In genomic region chr10:81320550-81321347, GRCm38 (mm10) we compare ENCODE assay signal across 8 mouse cellular contexts. TPM values are rescaled to one million over a fixed set of nuclear protein-coding genes. Genes with fewer than 3 reads are reported as not detected.
DNase-seq lines count a peak whose midpoint lies in the region; ATAC-seq lines count a peak whose summit lies in the region.

Cactin (plus strand) TSS chr10:81321103.

- peak within 1 kb of the TSS; percentile 94 for H3K4me3 ChIP-seq in lung, embryonic 16.5 days (ENCODE audit: low read length)

- H3K27me3 ChIP-seq in lung, embryonic 16.5 days (ENCODE audit: control insufficient read depth, insufficient read depth, low read depth, low read length) = no peaks in the 10 kb centered on the region

- H3K36me3 ChIP-seq in lung, embryonic 16.5 days (ENCODE audit: control insufficient read depth, insufficient read depth, low read length) = peaks cover 38% of the 10 kb centered on the region

- H3K27ac ChIP-seq in lung, embryonic 16.5 days (ENCODE audit: low read length) = peak within 1 kb of the TSS; percentile 92

- ATAC-seq in hematopoietic stem cell, adult 5-6 weeks (replicated peaks in 1 of 2; ENCODE audit: insufficient read depth in 1 of 2, low FRiP score in 2 of 2, low TSS enrichment in 1 of 2, low read depth in 1 of 2, poor library complexity in 2 of 2, severe bottlenecking in 2 of 2) = peak; percentile 79 to 86
- ATAC-seq in lung, embryonic 16.5 days (ENCODE audit: low read depth) = peak; percentile 92

- DNase-seq in MEL-GATA-1-ER (ENCODE audit: extremely low read depth, low read depth) = peak; percentile 99
- DNase-seq in cerebellum, adult 8-10 months = peak; percentile 98
- peak; percentile 100 for DNase-seq in forelimb bud, embryonic 11.5 days (ENCODE audit: low read depth, low spot score)
- peak; percentile 98 for DNase-seq in layer of hippocampus, adult 9-10 months (ENCODE audit: low spot score)
- peak; percentile 90 for DNase-seq in ovary, postnatal 10 days (ENCODE audit: low spot score)
- peak; percentile 99 to 100 for DNase-seq in thymus, postnatal 10 days (ENCODE audit: low spot score in 2 of 2)

- under 1% methylated on average over 68 of the region's 68 CpGs for WGBS in lung, embryonic 16.5 days

- no peaks in the 10 kb centered on the region for H3K9me3 ChIP-seq in lung, embryonic 16.5 days (ENCODE audit: control insufficient read depth, low read length)

- peak within 1 kb of the TSS; percentile 86 for H3K4me2 ChIP-seq in lung, embryonic 16.5 days (ENCODE audit: low read depth, low read length)

- H3K9ac ChIP-seq in lung, embryonic 16.5 days (ENCODE audit: low read length) = peak within 1 kb of the TSS; percentile 94

- H3K4me1 ChIP-seq in lung, embryonic 16.5 days (replicated peaks; ENCODE audit: control insufficient read depth, insufficient read depth, low read length) = peaks cover 46% of the 10 kb centered on the region

RNA-seq across cellular contexts. Expression of gene Cactin, which starts in this region (rescaled TPM):
- total RNA-seq in hematopoietic stem cell, adult 5-6 weeks (2017) = 25.7 and 33.1 TPM in 2 replicates
- 36.6 and 37.9 TPM in 2 replicates for polyA plus RNA-seq in lung, embryonic 16.5 days (2015; fragmentation: Nextera tagmentation; extraction: Ambion mirVana)

Comparison
In these comparisons a context has a peak if more than half of its experiments do, and no peak if none do; other contexts are left out.
1. Peak in every context shown above with its lines: DNase-seq, ATAC-seq, H3K4me3 ChIP-seq and H3K27ac ChIP-seq.